In genomic region chr2:24934441-24934963, GRCm38 (mm10) we compare ENCODE assay signal across 8 mouse cellular contexts. TPM values are rescaled to one million over a fixed set of nuclear protein-coding genes. Genes with fewer than 3 reads are reported as not detected.
DNase-seq lines count a peak whose midpoint lies in the region; ATAC-seq and TF ChIP-seq lines count a peak whose summit lies in the region.

No protein-coding gene starts in this region.

- H3K27me3 ChIP-seq in forebrain, embryonic 15.5 days = no peaks in the 10 kb centered on the region
- H3K27me3 ChIP-seq in kidney, postnatal 0 days (ENCODE audit: insufficient read depth, low read length) = no peaks in the 10 kb centered on the region
- H3K27me3 ChIP-seq in midbrain, embryonic 13.5 days = peaks cover 24% of the 10 kb centered on the region

- ATAC-seq in cerebellum, adult (ENCODE audit: insufficient number of reproducible peaks, low FRiP score, low TSS enrichment) = peak; percentile 58
- peak; percentile 66 for ATAC-seq in forebrain, embryonic 15.5 days (replicated peaks)
- peak; percentile 78 for ATAC-seq in kidney, postnatal 0 days (replicated peaks; ENCODE audit: low FRiP score, low read depth)
- ATAC-seq in midbrain, embryonic 13.5 days = no peak; the same call in 1 of the 2 replicates

- H3K36me3 ChIP-seq in forebrain, embryonic 15.5 days = no peaks in the 10 kb centered on the region
- H3K36me3 ChIP-seq in kidney, postnatal 0 days (ENCODE audit: insufficient read depth, low read length) = no peaks in the 10 kb centered on the region
- no peaks in the 10 kb centered on the region for H3K36me3 ChIP-seq in midbrain, embryonic 13.5 days

- peaks cover 12% of the 10 kb centered on the region for H3K4me1 ChIP-seq in lung, adult 2 months (ENCODE audit: control insufficient read depth, insufficient read depth, low read length)
- H3K4me1 ChIP-seq in forebrain, embryonic 15.5 days = peaks cover 17% of the 10 kb centered on the region
- peaks cover 10% of the 10 kb centered on the region; the same call in 1 of the 2 replicates for H3K4me1 ChIP-seq in kidney, postnatal 0 days (replicated peaks; ENCODE audit: insufficient read depth, low read length)
- H3K4me1 ChIP-seq in midbrain, embryonic 13.5 days (replicated peaks) = peaks cover 19% of the 10 kb centered on the region

- WGBS in lung, adult 2 months = 3% methylated on average over 19 of the region's 19 CpGs
- 4% methylated on average over 17 of the region's 19 CpGs for WGBS in forebrain, embryonic 15.5 days
- 5% methylated on average over 19 of the region's 19 CpGs for WGBS in kidney, postnatal 0 days
- 5% methylated on average over 19 of the region's 19 CpGs for WGBS in midbrain, embryonic 13.5 days

- TF ChIP-seq CTCF in lung, adult 2 months (IDR thresholded peaks at IDR 0.05; ENCODE audit: insufficient read depth, low read length) = no peak
- no peak for TF ChIP-seq CTCF in kidney, postnatal 0 days (IDR thresholded peaks at IDR 0.05; ENCODE audit: low read depth)

- H3K4me3 ChIP-seq in lung, adult 2 months (replicated peaks; ENCODE audit: extremely low read depth, low read depth, low read length) = peak overlapping the region; percentile 92
- H3K4me3 ChIP-seq in forebrain, embryonic 15.5 days = peak overlapping the region; percentile 63
- peak overlapping the region; percentile 51 for H3K4me3 ChIP-seq in kidney, postnatal 0 days (replicated peaks; ENCODE audit: low read depth, low read length)
- H3K4me3 ChIP-seq in midbrain, embryonic 13.5 days (replicated peaks) = peak overlapping the region; percentile 61

- no peak for DNase-seq in lung, adult 2 months
- no peak for DNase-seq in lung, adult 18-20 months
- peak; percentile 52 for DNase-seq in kidney, postnatal 0 days (ENCODE audit: low spot score)
- DNase-seq in urinary bladder, postnatal 36 days (ENCODE audit: low spot score in 2 of 2) = no peak
- no peak for DNase-seq in layer of hippocampus, adult 9-10 months (ENCODE audit: low spot score)

- TF ChIP-seq POLR2A in lung, adult 2 months (IDR thresholded peaks at IDR 0.05; ENCODE audit: borderline replicate concordance, extremely low read depth, low read depth, low read length) = peak; percentile 27; the same call in 1 of the 2 replicates

- H3K9ac ChIP-seq in forebrain, embryonic 15.5 days (replicated peaks) = peak overlapping the region; percentile 70
- H3K9ac ChIP-seq in kidney, postnatal 0 days (ENCODE audit: low read depth, low read length) = peak overlapping the region; percentile 62
- peak overlapping the region; percentile 74 for H3K9ac ChIP-seq in midbrain, embryonic 13.5 days (replicated peaks)

- H3K9me3 ChIP-seq in forebrain, embryonic 15.5 days = no peaks in the 10 kb centered on the region
- no peaks in the 10 kb centered on the region for H3K9me3 ChIP-seq in kidney, postnatal 0 days (replicated peaks; ENCODE audit: low read length)
- no peaks in the 10 kb centered on the region for H3K9me3 ChIP-seq in midbrain, embryonic 13.5 days

- no peak overlapping the region for H3K27ac ChIP-seq in forebrain, embryonic 15.5 days (replicated peaks)
- H3K27ac ChIP-seq in kidney, postnatal 0 days = peak overlapping the region; percentile 86
- H3K27ac ChIP-seq in midbrain, embryonic 13.5 days = no peak overlapping the region

- peak overlapping the region; percentile 84 for H3K4me2 ChIP-seq in forebrain, embryonic 15.5 days (replicated peaks)
- peak overlapping the region; percentile 72 for H3K4me2 ChIP-seq in kidney, postnatal 0 days (ENCODE audit: low read length)
- peak overlapping the region; percentile 85 for H3K4me2 ChIP-seq in midbrain, embryonic 13.5 days (replicated peaks)

RNA-seq across cellular contexts. Expression of gene Arrdc1, which starts 0.6 kb away (rescaled TPM):
- 221 and 242 TPM in 2 replicates for polyA plus RNA-seq in lung, adult 2 months (2012; rRNA removed)
- polyA plus RNA-seq in forebrain, embryonic 15.5 days (2015; fragmentation: Nextera tagmentation; extraction: Ambion mirVana) = 30.4 and 30.5 TPM in 2 replicates
- 66.3 and 72.3 TPM in 2 replicates for polyA plus RNA-seq in kidney, postnatal 0 days (2015; fragmentation: Nextera tagmentation; extraction: Ambion mirVana)
- polyA plus RNA-seq in midbrain, embryonic 13.5 days (2015; fragmentation: Nextera tagmentation; extraction: Ambion mirVana) = 19.2 and 19.7 TPM in 2 replicates

RNA-seq across cellular contexts. Expression of gene Ehmt1, which starts 15.1 kb away (rescaled TPM):
- polyA plus RNA-seq in lung, adult 2 months (2012; rRNA removed) = 41.3 and 57.3 TPM in 2 replicates
- polyA plus RNA-seq in forebrain, embryonic 15.5 days (2015; fragmentation: Nextera tagmentation; extraction: Ambion mirVana) = 129 and 132 TPM in 2 replicates
- 47.5 and 58.8 TPM in 2 replicates for polyA plus RNA-seq in kidney, postnatal 0 days (2015; fragmentation: Nextera tagmentation; extraction: Ambion mirVana)
- polyA plus RNA-seq in midbrain, embryonic 13.5 days (2015; fragmentation: Nextera tagmentation; extraction: Ambion mirVana) = 139 and 146 TPM in 2 replicates

RNA-seq across cellular contexts. Expression of gene Zmynd19, which starts 15.1 kb away (rescaled TPM):
- 3.7 and 5.5 TPM in 2 replicates for polyA plus RNA-seq in lung, adult 2 months (2012; rRNA removed)
- polyA plus RNA-seq in forebrain, embryonic 15.5 days (2015; fragmentation: Nextera tagmentation; extraction: Ambion mirVana) = 21.5 and 22.6 TPM in 2 replicates
- 11.7 and 12.2 TPM in 2 replicates for polyA plus RNA-seq in kidney, postnatal 0 days (2015; fragmentation: Nextera tagmentation; extraction: Ambion mirVana)
- polyA plus RNA-seq in midbrain, embryonic 13.5 days (2015; fragmentation: Nextera tagmentation; extraction: Ambion mirVana) = 12.3 and 20.4 TPM in 2 replicates

RNA-seq across cellular contexts. Expression of gene Dph7, which starts 27.7 kb away (rescaled TPM):
- 12.8 and 17.6 TPM in 2 replicates for polyA plus RNA-seq in lung, adult 2 months (2012; rRNA removed)
- polyA plus RNA-seq in forebrain, embryonic 15.5 days (2015; fragmentation: Nextera tagmentation; extraction: Ambion mirVana) = 42.7 and 44.7 TPM in 2 replicates
- polyA plus RNA-seq in kidney, postnatal 0 days (2015; fragmentation: Nextera tagmentation; extraction: Ambion mirVana) = 21.6 and 23.8 TPM in 2 replicates
- polyA plus RNA-seq in midbrain, embryonic 13.5 days (2015; fragmentation: Nextera tagmentation; extraction: Ambion mirVana) = 36.3 and 41.8 TPM in 2 replicates

RNA-seq across cellular contexts. Expression of gene Mrpl41, which starts 40.4 kb away (rescaled TPM):
- 17.8 and 23.4 TPM in 2 replicates for polyA plus RNA-seq in lung, adult 2 months (2012; rRNA removed)
- polyA plus RNA-seq in forebrain, embryonic 15.5 days (2015; fragmentation: Nextera tagmentation; extraction: Ambion mirVana) = 149 and 159 TPM in 2 replicates
- polyA plus RNA-seq in kidney, postnatal 0 days (2015; fragmentation: Nextera tagmentation; extraction: Ambion mirVana) = 153 and 157 TPM in 2 replicates
- 162 and 172 TPM in 2 replicates for polyA plus RNA-seq in midbrain, embryonic 13.5 days (2015; fragmentation: Nextera tagmentation; extraction: Ambion mirVana)
